Mouse (Mus musculus): ENCODE results near the gene Ccr7.

GRCm38 (mm10) chr11:99136361-99136760 is 18.5 kb downstream of the Ccr7 start:
- no peak for TF ChIP-seq POLR2A (IDR thresholded peaks at IDR 0.05; ENCODE audit: control insufficient read depth in 1 of 2, insufficient read depth in 1 of 2, low read depth in 1 of 2, low read length in 2 of 2, poor library complexity in 1 of 2)
- TF ChIP-seq EP300 (IDR thresholded peaks at IDR 0.05; ENCODE audit: low read depth in 1 of 2, low read length in 2 of 2), result peak in 1 of 2 experiments; percentile 9; a peak in 1 of 4 replicates

All from MEL (cell line).